Mouse (Mus musculus): ENCODE measurements around the gene Rasgrf1.

Rasgrf1 gene

DNA sequence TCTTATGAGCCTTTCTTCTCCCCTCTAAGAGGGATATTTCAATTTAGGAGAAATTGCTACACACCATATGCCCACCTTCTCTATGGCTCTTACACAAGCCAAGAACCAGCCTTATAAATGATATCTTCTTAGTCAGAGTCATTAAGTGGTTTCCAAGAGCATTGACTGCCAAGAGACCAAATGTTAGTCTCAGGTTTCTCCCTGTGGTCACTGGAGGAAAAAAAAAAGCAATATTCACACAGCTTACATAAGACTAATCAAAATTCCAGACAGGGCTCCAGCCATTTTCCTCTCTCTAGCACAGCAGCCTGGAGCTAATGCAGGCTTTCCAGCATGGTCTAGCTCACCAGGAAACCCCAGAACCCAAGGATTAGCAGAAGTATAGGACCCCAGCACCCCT is 3.1 kb upstream of the Rasgrf1 start:
- DNase-seq (ENCODE audit: low read depth, low spot score) = no peak

DNA sequence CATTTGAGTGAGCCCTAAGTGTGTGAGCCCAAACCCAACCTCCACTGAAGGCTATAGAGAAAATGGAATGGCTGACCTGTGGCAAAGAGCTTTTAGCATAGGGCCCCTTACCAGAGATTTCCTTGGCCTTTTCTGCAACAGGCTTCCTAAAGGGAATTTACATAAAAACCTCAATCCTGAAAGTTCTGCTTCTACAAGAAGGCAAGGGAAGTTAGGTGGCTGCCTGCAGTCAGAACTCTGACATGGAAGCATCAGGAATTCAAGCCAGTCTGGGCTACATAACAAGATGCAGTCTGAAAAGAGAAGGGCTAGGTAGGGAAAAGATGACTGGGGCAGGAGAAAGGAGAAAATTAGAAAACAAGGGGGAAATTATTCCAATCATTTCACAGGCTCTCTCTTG is 1.8 kb upstream of the Rasgrf1 start:
- no peak for DNase-seq (ENCODE audit: low read depth, low spot score)

DNA sequence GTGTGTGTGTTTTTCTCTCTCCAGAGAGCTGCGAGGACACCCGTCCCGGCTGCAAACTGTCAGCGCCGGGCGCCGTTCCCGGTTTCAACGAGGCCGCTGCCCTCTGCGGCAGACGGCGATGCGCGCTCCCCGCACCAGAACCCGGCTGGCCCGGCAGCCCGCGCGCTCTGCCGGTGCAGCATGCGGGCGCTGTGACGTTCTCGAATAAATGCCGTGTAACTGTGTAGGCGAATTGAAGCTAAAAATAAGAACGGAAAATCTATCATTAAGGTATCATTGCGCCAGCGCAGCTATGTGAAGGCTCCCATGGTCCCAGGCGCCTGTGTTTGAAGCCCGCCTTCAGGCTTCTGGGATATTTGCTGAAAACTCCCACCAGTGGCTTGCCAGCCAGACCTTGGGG is 1.1 kb upstream of the Rasgrf1 start:
- no peak for DNase-seq (ENCODE audit: low read depth, low spot score)

DNA sequence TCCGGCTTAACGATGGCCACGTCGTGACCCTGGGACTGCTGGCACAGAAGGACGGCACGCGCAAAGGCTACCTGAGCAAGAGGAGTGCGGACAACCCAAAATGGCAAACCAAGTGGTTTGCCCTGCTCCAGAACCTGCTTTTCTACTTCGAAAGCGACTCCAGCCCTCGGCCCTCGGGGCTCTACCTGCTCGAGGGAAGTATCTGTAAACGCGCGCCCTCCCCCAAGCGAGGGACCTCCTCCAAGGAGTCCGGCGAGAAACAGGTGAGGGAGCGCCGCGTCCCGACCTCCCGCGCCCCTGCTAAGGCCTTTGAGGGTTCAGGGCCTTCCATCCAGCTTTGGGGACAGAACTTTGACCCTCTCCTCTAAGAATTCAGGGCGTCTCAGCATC is 298 bp downstream of the Rasgrf1 start:
- no peak for DNase-seq (ENCODE audit: low read depth, low spot score)

DNA sequence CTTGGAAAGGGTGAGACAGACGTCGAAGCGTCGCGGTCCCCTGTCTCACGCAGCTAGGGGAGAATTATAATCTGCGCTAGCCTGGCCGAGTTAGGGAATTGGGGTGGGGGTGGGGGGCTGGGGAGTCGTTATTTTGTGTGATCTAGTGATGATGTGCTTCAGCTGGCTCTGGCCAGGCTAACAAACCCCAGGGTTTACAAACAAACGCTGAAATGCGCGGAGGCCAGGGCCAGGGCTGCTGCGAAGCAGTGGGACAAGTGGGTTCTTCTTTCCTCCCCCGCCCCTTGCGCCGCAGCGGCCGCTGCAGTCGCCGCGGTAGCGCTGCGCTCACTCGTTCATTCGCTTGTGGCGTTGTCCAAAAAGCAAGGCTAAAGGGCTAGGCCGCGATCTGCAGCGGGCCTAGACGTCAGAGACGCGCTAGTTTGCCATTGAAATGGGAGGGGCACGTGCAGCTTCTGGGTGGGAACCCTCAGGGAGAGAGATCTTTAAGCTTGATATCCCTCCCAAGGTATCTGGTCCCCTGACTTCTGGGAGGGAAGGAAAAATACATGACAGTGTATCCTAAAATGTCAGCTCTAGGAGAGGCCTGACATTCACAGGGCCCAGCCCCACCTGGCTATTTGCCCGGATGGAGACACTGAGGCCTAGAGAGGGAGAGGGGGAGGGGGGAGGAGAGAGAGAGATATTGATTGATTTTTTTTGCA is 1.2 kb downstream of the Rasgrf1 start:
- no peak for DNase-seq (ENCODE audit: low read depth, low spot score)

DNA sequence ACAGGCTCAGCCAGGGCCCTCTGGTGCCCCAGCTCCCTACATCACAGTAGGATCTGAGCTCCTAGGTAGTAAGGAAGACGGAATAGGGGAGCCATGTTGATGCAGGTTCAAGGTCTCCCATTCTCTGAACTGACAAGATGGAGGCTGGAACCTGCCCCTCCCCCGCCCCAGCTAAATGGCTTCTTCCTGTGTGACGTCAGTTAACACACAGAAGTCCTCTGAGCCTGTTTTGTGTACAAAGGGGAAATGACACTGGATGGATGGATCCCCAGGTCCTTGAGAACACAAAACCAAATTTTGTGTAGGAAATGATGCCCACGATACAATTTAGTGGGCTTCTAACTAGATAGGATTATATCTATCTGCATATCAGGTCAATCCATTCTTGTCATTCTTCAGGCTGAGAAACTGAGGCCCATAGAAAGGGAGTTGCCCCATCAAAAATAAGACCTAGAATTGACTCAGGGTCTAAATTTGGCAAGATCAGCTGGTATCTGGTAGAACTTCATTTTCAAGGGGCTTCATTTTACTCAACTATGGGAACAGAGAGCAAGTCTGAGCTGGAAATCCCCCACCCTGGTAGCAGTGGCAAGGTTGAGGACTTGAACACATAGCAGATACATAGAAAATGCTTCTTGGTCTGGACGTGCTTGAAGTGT is 2.3 kb downstream of the Rasgrf1 start:
- DNase-seq (ENCODE audit: low read depth, low spot score) = no peak

DNA sequence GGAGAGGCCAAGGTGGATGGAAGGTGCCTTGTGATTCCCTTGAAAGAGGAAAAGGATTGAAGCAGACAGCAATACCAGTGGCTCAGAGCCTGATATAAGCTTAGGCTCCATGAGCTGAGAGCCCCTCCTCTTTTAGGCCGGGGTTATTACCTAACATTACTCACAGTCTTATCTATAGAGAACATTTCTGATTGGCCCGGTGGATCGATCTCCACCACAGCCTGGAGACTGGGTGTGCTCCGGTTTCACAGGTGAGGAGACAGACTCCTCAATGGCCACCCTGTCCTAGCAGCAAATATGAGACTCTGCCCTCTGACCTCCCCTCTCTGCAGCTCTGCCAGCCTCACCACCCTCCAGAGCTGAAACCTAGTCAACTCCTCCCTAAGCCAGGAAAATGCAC is 3.4 kb downstream of the Rasgrf1 start:
- DNase-seq (ENCODE audit: low read depth, low spot score) = no peak

DNA sequence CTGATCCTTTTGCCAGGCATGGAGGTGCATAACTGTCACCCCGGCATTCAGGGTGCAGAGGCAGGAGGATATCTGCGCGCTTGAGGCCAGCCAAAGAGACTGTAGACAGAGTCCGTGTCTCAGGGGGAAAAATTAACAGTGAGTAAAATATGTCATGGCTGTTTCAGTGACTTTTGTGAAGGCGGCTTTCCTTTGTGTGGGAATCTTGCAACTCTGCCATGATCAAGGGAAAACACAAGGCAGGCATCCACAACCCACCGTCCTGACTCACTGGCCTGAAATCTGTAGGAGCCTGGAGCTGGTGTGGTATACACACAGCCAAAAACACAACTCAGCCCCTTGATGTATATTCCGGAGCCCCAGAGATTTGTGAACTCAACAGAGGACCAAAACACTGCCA is 6.8 kb downstream of the Rasgrf1 start:
- DNase-seq (ENCODE audit: low read depth, low spot score) = no peak

DNA sequence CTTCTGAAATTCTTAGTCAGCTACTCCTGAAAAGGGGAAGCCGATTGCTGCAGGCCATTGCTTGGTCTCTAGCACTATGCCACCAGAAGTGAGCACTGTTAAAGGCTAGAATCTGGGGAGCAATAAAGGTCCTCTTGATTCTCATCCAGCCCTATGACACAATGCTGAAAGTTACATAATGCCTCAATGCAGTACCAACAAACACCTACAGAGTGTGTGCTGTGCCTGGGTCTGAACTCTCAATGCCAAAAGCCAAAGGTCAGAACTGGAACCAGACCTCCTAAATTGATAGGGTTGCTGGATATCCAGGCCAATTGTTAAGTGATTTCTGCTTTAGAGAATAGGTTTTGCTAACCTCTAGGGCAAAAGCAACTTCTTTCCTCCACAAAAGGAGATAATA is 7.7 kb downstream of the Rasgrf1 start:
- no peak for DNase-seq (ENCODE audit: low read depth, low spot score)

DNA sequence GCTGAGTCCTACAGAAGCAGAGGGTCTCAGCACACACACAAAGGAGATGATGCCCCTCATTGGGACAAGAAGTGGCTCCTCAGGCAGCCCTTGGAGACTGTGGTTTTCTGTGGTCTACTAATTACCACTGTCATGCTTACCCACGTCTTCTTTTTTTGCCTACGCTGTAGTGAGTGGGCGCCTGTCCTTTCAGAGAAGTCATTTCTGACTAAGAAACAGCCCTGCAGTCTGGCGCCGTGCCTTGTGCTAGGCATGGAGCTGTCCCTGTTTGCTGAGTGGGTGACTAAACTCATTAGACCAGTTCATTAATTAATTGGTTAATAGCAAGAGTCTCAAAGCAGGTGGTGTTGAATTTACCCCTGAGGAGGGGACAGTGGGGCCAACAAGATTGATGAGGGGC is 9.1 kb downstream of the Rasgrf1 start:
- DNase-seq (ENCODE audit: low read depth, low spot score) = no peak

DNA sequence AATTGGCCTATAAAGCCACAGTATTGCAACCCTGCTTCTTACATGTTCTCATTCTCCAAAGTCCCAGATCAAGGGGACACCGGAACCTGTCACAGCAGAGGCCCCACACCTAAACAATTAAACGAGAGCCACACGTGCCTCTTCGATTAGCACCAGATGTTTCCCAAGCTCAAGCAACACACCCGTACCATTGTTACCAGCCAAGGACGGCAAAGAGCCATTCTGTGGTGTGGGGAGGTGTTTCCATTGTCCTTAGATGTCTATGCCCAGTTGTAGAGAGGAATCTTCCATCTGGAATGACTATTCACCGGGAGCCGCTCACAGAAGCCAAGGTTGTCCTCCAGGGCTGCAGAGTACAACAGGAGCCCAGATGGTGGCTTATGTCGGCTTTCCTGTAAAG is 11.4 kb downstream of the Rasgrf1 start:
- no peak for DNase-seq (ENCODE audit: low read depth, low spot score)

DNA sequence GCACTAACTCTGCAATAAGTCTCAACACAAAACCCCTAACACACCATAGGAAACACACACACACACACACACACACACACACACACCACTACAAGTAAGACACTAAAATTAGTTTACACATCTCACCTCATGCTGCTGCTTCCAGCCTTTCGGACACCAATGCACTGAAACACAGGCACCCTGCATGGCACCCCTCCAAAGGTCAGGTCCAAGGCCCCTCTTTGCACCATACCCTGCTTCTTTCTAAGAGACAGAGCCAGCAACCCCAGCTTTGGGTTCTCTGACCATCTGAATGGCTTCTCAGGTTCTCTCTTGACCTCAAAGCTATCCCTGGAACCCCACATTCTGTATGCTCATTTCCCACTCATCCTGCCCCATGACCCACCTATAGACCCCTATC is 13.0 kb downstream of the Rasgrf1 start:
- DNase-seq (ENCODE audit: low read depth, low spot score) = no peak

DNA sequence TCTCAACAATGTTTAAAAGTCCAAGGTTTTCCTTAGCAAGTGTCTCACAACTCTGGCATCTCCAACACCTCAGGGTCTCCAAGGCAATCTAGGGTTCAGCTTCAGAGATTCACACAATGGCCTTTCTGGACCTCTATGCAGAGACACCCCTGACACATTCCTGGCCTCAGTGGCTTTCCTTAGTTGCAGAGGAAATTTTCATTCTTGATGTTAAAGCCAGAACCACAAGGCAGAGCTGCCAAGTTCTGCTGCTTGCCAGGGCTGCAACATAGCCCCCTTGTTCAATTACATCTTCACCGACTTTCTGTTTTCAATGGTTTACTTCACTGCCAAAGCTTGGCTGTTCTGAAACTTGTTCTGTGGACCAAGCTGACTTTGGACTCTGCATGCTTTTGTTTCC is 15.1 kb downstream of the Rasgrf1 start:
- DNase-seq (ENCODE audit: low read depth, low spot score) = no peak

DNA sequence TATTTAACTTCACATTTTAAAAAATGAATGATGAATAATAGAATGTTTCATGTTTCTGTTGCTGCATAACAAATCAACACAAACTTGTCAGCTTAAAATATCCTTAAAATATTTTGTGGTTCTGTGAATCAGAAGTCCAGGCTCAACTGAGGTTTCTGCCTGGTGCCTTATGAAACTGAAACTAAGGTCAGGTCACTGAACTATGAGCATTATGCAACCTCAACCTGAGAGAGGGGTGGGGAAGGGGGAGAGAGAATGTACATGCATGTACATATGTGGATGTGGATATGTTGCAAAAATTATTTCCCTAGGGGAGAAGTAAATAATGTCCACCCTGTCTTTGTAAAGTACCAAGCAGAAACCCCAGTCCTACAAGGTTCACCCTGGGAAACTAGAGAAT is 18.8 kb downstream of the Rasgrf1 start:
- DNase-seq (ENCODE audit: low read depth, low spot score) = no peak

DNA sequence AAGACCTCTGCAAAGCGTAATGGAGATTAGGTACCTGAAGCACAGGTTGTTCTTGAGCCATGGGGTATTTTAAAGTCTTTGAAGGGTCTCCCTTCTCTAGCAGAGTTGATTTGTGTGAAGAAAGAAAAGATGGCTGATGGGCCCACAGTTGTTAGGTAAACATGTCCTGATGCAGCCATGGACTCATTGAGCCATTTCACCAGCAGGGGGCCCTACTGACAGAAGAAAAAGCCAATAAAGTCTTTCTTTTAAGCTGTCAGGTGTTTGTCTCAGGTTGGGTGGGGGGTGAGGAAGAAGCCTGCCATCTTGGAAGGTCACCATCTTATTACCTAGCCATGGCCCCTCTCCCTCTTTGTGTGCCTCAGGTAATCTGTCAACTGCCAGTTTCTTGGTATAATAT is 30.7 kb downstream of the Rasgrf1 start:
- no peak for DNase-seq (ENCODE audit: low read depth, low spot score)

DNA sequence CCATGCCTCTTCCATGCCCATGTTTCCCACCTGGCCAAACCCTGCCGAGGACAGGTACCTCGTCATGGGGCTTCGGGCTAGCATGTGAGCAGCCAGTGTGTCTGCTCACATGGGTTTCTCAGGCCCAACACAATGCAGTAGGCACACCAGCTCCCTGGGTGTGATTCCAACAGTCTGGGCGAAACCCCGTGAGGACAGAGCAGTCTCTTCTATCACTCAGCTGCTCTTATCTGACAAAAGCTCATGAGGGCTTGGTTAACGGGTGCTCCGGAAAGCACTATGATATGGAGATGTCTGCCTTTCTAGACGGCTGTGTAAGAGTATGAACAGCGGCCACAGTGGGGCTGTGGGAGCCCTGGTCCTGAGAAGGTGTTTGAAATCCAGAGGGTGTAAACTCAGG is 37.1 kb downstream of the Rasgrf1 start:
- DNase-seq (ENCODE audit: low read depth, low spot score) = no peak

DNA sequence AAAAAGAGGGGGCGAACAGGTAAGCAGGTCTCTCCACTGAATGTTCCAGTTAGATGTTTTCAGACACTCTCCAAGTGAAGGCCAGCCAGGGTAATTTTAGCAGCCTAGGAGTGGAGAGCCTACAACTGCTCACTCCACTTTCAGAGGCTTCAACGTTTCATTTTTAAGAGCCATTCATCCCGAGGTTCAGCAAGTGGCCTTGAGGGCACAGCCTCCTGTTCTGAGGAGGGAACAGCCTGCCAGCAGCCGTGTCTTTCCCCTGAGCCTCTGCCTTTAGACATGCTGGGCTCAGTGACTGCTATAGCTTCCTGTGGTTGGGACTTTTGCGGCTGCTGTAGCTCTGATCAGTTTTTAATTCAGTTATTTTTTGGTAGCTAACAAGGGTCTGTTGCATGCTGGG is 38.9 kb downstream of the Rasgrf1 start:
- DNase-seq (ENCODE audit: low read depth, low spot score) = no peak

DNA sequence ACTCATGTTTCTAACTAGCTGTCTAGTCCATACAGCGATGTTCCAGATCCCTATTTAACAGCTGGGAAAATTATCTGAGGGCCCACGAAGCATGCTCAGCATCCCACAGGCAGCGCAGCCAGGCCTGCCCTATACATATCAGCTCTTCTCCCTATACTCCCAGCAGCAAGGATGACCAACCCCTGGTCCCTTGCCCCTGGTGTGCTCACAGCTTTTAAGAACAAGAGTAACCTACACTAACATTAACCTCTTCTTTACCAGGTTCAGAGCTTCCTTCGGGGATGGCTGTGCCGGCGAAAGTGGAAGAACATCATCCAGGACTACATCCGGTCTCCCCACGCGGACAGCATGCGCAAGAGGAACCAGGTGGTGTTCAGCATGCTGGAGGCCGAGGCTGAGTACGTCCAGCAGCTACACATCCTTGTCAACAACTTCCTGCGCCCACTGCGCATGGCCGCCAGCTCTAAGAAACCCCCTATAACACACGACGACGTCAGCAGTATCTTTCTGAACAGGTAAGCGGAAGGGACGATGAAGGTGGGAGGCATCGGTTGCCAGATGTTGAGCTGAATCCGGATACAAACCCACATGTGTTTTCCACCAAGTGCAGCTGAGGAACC is 44.0 kb downstream of the Rasgrf1 start:
- no peak for DNase-seq (ENCODE audit: low read depth, low spot score)

DNA sequence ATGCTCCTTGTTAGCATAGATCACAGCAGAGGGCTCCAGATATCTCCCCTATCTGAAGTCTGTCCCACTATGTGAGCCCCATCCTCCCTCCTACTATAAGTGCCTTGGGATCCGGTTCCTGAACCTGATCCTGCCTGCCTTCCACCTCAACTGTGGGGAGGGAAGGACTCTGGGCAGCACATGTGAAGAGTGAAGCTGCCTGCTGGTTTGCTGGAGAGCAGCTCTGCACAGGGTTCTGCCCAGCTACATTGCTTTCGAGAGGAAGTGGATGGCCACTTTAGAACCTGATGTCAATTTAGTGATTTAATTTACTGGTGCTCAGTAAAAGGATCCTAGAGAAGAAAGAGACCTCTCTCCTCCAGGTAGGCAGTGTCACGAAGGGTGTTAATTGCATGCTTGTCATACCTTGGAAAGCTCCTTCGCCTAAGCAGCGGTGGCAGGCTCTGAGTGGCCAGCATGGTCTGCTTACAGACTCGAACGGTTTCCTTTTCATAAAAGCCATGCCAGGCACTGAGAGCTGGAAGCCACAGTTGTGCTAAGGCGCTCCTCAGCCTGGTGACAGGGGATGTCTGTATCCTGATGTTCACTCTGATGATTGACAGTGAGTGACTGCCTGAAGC is 45.3 kb downstream of the Rasgrf1 start:
- DNase-seq (ENCODE audit: low read depth, low spot score) = no peak

DNA sequence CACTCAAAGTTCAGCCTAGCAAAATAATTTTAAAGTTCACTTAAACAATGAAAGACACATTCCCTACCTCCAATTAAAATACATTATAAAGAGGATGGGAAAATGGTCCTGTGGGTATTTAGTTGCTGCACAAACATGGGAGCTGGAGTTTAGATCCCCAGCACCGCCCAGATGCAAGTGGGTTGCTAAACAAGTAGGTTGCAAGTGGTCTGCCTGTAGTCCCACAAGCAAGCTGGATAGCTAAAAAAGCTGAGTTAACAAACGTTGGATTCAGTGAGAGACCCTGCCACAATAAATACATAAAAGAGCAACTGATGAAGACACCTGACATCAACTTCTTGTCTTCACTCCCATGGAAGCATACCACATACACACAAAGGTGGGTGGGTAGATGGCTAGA is 49.3 kb downstream of the Rasgrf1 start:
- no peak for DNase-seq (ENCODE audit: low read depth, low spot score)

DNA sequence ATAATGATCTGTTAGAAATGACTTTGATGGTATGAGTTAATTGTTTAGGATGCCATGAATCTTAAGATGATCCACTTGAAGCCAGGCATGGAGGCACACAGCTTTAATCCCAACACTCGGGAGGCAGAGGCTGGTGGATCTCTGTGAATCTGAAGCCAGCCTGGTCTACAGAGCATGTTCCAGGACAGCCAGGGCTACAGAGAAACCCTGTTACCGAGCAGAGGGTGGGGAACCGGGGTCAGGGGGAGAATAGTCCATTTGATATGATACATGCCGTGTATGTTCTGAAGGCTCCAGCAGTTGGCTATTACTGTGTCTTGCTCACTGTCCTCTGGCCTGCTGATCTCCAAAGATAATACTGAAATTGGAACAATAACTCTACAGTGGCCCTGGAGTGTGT is 54.4 kb downstream of the Rasgrf1 start:
- no peak for DNase-seq (ENCODE audit: low read depth, low spot score)

DNA sequence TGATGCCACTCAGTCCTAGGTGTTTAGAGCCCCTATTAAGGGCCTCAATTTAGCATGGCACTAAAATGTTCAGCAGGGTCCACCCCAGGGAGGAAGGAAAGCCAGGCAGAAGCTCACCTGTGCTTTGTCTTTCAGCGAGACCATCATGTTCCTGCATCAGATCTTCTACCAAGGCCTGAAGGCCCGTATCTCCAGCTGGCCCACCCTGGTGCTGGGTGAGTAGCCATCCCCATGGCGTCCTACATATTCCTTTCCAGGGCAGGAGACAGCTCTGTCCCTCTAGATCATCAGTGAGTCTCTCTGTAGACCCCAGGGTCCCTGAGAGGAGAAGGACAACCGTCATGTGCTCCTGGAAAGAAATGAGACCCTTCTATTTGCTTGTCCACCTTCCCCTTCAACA is 58.0 kb downstream of the Rasgrf1 start:
- no peak for DNase-seq (ENCODE audit: low read depth, low spot score)

All from retina, postnatal 7 days (tissue).